Mouse (Mus musculus): ENCODE data around the gene Gtf2b.

Gene Gtf2b

GRCm38 (mm10) chr3:142811582-142811981 lies 46.7 kb downstream of the Gtf2b start:
- no peak for DNase-seq (ENCODE audit: low read depth, low spot score)

DNA sequence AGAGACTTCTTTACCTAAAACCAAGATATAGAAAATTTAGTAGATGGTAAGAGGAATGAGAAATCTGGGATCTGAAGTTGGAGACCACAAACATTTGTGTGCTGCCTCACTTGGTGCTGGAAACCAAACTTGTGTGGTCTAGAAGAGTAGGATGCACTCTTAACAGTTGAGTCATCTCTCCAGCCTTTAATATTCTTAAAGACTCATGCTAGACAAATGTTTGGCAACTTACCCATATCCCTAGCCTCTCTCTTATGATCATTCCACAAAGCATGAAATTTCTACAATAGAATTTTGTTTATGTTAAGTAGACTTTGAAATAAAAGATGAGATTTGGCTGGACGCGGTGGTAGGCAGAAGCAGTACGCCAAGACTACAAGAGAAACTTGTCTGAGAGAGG lies 52.7 kb downstream of the Gtf2b start:
- DNase-seq (ENCODE audit: low read depth, low spot score): no peak

GRCm38 (mm10) chr3:142823606-142824005 lies 58.8 kb downstream of the Gtf2b start:
- no peak for DNase-seq (ENCODE audit: low read depth, low spot score)

DNA sequence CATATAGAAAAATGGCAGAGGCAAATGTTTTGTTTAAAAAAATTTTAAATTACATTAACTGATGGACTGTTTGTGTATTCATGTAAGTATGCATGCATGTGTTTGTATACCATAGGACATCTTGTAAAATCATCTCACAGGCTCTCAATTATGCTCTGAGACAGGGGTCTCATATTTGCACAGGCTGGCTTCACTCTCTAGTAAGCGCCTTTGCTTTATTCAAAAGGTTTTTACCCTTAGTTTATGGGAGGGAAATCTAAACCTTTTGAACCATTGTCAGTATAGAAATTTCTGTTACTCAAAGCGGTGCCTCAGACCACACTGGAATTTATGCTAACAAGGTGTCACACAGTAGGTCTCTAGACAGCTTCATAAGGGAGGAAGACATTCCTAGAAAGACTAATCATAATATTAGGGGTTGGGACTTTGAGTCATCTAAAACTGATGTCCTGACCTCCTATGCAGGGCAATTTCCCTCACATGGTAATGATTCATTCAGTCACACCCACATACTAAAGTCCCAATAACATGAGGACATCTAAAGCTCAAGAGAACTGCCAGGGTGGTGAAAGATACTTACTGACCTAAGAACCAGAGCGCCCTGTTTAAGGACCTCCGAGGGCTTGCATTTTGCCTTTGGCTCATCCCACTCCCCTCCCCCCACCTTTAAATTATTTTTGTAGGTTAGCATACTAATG lies 61.8 kb downstream of the Gtf2b start:
- DNase-seq (ENCODE audit: low read depth, low spot score): no peak

GRCm38 (mm10) chr3:142832910-142833309 lies 68.1 kb downstream of the Gtf2b start:
- DNase-seq (ENCODE audit: low read depth, low spot score): peak; percentile 20

Data from brain, adult 2 months (tissue).